Mouse (Mus musculus) kidney, adult 18-20 months (tissue): ENCODE measurements at regions not wholly inside any gene's neighbourhood (a gene's known extent, or its start where the extent isn't known, plus 50 kb on each side); places are given as distances from the start of the nearest gene placed in this dataset.

ENCODE experiments used
- DNase-seq: peaks from one replicate; pipeline ENCODE4 v3.0.0; 2021

DNA sequence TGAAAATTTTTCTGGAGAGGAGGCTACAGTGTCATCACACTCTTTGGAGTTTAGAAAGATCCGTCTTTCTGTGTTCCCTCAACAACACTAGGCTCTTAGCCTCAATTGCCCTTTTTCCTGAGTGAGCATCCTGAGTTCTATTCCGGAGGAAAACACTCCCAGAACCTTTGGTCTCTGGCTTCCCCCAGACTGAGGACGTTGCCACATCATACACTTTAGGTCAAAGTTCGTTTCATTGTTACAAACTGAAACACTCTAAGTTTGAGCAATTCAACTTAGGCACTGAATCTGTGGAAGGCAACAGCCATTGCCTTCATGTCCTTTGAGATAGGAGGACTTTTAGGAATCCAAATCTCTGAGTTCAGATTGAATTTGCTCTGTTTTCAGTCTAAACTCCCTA lies 85.0 kb downstream of the Arl4a start:
- no peak for DNase-seq

DNA sequence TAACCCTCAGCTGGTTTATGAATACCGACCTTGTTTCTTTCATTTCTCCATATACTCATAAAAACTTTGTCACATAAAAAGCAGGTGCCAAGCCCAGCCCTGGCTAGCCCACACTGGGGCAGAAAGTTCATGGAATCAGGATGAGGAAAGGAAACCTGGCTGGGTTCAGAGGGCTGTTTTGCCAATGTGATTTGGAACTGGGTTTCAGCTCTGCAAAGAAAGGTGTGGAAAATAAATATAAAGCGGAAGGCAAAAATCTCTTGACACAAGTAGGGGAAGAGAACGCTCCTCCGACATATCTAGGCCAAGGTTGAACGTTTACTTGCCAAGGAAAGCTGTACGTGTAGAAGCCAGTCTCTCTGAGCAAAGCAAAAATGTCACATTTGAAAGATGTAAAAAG lies 85.9 kb downstream of the Arl4a start:
- no peak for DNase-seq

DNA sequence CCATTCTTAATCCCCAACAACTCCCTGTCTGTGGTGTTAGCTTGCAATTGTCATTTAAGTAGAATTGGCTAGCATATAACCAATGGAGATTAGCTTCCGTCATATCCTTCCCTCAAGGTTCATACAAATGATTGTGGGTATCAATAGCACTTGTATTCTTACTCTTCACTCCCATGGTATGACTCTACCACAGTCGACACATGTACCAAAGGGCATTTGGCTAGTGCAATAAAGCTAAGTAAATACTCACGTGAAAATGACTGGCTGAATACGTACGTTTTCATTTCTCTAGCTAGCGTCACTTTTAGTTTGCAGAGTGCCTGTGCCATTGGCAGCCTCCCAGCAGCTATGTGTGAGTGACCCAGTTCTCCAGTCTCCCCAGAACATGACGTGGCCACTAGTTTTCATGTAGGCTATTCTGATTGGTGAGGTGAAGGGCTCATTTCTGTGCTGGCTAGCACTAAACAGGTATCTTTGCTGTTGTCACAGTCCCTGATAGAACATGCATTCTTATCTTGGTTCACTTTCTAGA lies 87.5 kb downstream of the Arl4a start:
- DNase-seq: no peak

DNA sequence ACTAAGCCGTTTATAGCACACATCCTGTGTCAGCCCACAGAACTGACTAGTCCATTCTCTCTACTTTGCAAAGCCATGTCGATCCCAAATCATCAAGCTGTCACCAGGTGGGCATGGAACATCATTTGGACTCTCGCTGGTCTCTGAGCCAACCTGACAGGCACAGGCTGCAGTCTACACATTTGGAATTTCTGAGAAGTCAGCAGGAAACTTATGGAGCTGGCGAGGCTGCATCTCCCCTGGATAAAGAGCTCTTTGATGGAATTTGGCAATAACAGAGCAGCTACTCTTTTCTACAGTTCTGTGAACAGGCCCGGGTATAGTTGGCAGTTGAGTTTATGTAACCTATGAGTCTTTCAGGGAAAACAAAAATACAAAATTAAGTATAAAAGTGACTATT lies 94.9 kb downstream of the Arl4a start:
- no peak for DNase-seq

DNA sequence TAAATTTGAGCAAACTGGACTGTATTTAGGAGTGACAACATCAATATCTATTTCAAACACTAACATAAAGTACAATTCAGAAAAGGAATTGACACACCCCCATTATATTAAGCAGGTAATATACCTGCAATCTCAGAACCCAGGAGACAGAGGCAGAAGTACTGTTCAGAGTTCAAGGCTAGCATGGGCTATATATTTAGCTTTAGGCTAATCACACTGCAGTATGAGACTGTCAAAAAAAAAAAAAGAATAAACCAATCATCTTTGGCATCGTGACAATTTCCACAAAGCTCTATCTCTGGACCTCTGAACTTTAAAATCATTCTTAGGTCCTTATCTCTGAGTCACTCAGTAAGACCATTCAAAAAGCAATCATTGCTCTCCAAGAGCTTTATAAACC lies 96.7 kb downstream of the Arl4a start:
- no peak for DNase-seq

DNA sequence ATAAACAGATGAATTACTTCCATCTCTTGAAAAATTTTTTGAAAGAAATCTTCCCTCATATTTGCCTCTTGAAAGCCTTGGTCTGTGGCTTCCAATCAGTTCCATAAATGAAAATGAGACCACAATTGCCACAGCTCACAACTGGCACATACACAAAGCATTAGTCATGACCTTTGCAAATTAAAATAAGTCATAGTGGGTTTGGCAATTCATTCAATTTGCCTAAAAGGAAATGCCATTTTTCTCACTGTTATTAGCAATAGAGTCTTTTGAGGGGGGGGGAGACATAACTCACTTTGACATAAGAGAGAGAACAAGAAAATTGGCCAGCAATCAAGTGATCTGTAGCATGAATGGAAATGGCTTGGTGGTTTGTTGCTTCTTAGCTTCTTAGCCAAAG lies 98.8 kb downstream of the Arl4a start:
- no peak for DNase-seq

DNA sequence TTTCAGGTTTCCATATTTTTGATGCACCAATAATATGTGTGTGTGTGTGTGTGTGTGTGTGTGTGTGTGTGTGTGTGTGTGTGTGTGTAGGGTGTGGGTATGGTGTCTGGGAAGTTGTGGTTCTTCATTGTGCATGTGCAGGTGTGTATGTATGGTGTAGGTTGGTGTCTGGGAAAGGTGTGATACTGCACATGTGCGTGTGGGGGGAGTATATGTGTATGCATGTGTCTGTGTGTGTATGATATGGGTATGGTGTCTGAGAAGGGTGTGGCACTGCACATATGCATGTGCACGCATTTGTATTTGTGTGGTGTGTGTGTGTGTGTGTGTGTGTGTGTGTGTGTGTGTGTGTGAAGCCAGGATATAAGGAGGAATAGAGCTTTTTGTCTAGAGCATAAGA lies 99.6 kb downstream of the Arl4a start:
- DNase-seq: no peak

DNA sequence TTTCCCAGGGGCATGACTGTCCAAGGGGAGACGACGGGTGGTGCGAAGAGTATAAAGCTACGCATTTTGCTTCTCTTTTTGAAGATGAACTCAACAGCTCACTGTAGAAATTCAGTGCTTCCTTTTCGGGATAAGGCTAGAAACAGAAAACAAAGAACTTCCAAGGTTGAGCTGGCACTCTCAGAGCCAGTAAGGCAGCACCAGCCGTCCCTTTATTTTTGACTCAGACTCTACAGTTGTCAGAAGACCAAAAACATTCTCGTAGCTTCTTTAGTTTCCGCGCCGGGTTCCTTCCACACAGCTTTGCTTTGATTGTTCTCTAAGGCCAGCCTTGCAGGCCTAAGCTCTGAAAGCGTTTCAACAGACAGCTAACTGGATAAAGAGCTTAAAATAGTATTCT lies 101.5 kb downstream of the Arl4a start:
- no peak for DNase-seq

DNA sequence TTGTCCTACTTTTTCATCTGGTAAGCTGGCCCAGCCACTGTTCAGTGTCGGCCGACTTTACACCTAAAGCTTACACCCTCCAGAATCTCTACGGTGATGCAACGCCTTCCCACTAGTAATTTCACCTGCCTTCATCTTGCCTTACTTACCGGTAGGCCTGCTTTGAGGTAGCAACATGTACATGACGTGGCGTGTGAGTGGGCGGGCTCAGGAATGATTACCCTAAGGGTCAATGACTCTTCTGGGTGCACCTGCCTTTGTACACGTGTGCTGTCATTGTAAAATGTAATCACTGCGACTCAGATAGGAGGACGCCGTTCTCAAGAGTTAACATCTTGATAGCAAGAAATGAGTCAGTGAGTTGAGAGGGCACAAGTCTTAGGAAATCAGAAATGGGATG lies 102.0 kb downstream of the Arl4a start:
- no peak for DNase-seq

DNA sequence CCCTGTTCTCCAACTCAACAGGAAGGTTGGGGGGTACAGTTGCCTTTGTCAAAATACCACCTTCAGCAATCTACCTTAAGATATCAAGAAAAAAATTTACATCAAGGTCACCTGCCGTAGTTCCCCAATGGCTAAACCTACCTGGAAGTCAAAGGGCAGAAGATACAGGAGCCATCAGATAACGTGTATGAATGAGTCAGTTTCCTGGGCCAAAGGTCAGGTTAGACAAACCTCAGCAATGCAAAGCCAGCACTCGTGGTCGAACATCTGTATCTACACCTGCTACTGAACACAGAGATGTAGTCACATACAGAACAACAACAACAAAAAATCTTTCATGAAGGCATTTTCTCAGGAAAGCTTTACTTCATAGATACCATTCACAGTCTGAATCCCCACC lies 102.9 kb downstream of the Arl4a start:
- no peak for DNase-seq

DNA sequence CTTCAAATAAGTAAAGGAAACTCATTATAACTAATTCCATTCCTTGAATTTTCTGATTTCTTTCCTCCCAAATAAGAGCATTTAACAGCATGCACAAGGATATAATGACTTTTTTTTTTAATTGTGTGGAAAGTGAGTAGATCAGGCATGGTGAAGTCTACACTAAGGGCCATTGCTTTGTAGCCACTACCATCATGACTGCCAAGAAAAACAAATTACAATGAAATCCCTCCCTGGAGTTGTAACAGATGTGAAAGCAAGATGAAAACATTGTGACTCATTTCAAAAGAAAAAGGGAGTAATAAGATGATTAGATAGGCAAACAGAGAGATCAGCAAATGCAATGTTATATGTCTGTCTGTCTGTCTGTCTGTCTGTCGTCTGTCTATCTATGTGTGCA lies 106.6 kb downstream of the Arl4a start:
- DNase-seq: no peak

DNA sequence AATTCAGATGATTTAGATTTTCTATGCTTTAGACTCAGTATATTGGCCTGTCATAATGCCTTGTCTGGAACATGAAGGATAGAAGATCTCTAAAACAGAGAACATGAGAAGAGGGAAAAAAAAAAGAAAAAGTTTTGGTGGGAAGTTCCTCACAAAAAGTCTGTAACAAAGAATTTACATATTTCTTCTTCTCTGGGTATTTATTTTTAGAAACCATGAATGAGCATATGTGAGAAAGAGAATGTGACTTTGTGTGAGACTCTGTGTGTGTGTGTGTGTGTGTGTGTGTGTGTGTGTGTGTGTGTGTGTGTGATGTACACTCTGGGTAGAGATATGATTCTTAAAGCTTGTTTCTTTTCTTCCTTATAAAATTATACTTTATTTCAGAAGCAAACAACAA lies 109.9 kb downstream of the Arl4a start:
- DNase-seq: no peak

DNA sequence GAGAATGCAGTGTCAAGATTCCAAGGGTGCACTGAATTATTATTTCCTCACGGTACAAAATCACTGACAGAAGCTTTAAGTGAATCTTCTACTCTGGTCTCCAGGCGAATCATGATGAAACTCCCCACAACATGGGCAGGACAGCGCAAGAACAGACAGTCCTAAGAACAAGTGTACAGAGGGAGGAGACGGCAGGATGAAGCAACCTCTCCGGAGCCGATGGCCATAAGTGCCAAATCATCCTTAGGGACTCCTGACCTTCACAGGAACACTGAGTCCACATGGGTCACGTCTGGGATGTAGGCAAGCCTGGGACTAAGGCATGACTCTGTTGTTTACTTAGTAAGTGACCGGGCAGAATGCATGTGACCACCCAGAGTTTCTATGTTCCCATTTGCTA lies 110.8 kb downstream of the Arl4a start:
- DNase-seq: no peak

DNA sequence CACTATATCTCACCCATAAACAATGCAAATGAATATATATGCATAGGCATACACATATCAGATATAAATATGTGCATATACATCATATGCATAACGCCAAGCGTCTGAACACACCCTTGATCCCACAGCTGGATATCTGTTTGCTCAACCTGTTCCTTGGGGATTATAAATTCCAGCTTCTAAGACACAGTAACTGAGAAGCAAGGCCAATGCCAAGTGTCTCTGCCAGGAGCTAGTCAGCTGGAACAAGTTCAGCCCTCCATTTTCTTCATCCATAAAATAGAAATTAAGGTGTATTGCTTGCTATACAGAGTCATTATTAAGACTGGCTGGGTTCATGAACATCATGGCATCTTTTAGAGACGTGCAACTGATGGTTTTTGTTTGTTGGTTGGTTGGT lies 116.3 kb downstream of the Arl4a start:
- DNase-seq: no peak

DNA sequence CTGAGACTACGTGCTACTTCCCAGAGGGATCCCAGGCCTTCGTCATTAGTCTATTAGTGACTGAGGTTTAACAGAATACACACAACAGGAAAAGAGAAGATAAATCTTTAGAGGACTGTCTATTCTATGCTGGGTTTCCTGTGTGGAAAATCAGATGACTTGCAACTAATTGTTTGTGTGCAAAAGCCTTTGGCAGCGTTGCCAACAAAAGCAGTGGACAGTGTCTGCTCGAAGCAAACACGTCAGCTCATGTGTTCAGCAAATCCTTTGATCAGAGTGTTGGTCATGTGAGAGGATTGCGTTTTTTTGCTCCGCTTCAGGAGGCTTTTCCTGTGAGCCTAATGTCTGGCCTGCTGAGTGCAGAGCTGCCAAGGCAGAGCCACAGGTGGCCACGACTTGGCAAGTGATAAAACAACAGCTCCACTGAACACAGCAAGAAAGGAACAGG lies 117.3 kb downstream of the Arl4a start:
- DNase-seq: peak; percentile 53

DNA sequence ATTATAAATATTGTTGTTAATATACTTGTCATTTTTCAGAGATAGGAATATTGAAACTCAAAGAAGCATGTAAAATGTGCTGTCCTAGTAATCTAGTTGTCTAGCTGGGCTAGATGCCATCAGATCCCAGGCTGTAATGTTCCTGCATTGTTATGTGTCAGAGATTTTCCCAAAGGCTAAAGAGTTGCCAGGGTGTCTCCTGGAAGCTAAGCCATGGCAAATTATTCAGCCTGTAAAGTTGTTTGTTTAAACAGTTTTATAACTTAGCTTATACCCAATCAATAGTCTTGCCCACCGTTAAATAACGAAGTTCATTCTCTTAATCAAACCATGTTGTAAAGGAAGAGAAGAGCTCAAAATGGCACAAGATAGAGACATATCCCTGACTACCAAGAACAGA lies 117.9 kb downstream of the Arl4a start:
- DNase-seq: no peak

DNA sequence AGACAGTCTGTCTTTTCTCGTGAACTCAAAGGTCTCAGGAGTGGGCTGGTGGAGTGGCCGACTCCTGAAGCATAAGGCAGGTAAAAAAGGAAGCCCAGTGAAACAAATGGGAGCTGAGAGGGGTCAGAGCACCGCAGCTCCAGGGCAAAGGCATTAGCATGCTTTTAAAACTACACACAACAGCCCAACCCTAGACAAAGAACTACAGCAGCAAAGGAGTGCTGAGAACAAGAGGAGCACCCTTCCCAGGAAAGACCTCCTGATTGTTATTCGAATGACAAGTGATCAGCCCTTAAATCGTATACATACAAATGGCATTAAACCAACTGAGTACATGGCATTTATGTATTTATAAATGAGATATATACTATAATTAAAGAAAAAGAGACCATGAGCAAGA lies 149.3 kb downstream of the Arl4a start:
- no peak for DNase-seq

DNA sequence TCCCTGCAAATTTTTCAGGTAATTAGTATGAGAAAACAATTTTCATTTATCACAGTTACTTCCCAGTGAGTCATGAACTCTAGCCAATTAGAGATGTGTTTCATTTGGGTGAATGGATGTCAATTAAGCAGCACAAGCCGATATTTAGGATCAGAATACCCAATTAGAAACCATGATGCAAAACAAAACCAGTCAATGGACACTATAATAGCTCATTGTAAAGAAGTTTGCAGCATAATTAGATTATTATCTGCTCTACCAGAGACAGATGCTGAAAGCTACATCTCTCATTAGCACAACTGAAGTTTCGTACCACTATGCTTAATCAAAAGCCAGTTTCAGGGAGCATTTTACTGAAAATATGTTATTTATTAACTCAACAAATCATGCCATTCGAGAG lies 152.5 kb downstream of the Arl4a start:
- no peak for DNase-seq

DNA sequence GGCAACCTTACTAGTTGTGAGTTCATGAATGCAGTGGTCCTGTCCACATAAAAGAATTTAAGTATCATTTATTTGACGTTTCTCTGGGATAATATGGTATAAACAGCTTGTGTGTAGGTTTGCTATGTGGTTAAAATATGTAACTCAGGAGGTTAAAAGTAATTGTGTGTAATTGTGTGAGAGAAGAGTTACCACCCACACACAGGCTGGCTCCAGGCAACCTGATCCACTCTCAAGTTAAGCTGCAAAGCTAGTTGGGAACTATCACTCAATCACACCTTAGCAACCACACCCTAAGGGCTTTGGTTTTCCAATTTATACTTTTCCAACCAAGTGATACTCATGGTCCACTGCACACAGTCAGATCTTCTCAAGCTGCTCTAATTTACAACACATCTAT lies 157.5 kb downstream of the Arl4a start:
- DNase-seq: no peak

DNA sequence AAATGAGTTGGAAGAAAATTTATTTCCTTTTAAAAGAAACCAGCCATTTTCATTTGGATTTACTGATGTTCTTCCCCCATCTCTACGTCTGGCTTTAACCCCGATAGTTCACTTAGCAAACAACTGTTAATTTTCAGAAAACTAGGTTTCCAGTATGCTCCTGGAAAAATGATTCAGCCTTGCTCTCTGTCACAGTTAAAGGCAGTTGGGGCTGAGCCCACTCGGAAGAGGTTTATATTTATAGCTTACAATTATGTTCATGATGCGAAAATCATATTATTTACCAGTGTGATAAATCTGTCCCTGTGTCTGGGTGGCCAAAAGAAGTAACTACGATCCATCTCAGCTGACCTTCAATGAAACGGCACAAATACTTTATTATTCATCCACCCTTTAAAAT lies 163.9 kb downstream of the Arl4a start:
- no peak for DNase-seq

DNA sequence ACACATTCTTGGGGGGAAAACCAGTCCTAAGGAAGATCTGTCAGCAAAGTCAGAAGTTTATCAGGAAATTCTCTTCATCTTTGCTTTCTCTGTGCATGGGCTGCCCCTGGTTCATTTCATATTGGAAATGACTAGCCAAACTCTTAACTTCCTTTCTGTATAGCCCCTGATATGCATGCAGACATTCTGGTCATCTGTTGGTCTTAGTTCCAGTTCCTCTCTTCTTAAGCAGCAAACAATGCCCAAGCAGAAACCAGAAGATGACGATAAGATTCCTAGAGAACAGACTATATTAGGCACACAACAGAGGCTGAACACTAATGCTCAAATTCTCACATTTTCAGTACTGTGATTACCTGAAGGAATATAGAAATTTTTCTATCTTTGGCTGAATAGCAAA lies 176.0 kb downstream of the Arl4a start:
- no peak for DNase-seq

DNA sequence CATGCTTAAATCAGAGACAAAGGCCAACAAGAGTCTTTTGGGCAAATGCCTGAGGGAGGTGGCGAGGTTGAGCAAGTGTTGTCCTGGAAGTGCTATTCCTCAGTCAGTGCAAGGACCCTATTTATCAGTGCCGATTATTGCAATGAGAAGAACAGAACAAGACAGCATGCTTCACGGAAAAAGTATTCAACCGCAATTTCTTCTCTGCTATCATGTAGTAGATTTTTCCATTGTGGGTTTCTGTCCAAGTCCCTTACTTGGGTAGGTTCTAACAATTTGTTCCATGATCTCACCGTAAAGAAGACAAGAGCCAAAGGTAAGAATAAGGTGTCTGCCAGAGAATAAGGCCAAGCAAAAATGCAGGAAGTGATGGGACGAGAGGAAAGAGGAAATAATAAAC lies 186.2 kb downstream of the Arl4a start:
- no peak for DNase-seq

DNA sequence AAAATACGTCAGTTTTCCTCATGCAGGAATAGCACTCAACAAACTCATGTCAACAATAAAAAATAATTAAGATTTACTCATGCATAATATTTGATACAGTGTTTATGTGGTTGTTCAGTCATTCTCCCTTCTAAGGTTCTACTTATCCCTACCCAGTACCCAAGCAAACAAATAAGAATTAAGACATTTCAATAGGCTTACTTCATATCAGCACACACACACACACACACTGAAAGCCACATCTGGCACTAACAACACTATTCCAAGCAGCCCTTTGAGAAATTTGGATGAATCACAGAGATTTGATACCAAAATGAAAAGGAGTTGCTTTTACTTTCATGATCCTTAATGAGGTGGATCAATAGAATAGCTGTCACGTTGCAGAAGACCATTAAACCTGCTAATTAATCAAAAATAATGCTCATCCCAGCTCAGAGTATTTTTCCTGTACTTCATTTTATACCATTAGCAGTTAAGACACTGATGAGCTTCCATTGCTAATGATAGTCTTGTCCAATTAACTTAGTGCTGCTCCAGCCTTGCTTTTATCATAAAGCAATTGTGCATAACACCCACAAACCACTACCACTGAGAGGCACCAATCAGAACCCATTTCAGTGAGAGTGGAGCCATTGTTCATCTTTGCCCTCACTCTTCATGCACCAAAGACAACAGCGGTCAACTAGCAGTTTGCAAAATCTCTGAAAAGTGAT lies 188.3 kb downstream of the Arl4a start:
- no peak for DNase-seq

DNA sequence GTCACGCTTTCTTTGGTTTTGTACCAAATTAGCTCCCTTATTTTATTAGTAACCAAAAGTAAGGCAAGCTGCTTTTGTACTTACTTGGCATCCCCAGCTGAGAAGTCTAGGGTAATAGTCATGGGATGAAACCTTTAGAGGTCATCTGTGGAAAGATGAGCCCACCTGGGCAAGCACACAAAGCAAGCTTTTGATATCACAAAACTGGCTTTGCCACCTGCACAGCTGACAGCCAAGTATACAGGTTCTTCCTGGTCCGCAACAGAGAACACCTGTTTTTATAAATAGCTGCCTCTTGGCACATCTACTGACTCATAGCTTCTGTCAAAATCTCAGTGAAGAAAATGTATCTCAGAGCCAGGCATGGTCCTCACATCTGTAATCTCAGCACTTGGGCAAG lies 197.2 kb downstream of the Arl4a start:
- DNase-seq: no peak

DNA sequence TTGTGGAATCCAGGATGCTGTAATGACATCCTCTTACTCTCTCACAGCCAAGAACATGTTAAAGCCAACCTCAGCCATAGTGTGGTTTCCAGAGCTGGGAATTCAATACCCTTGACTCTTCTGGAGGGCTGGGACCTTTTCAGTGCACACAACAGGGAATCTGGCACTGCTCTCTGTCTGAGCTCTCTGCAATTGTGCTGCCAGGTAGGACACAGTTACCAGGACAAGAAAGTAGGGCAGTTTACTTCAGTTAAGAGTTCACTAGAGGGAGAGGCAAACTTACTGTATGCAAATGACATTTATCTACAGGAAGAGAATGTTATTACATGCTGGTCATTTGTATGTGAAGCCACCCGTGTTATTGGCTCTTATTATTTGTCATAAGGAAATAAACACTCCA lies 197.6 kb downstream of the Arl4a start:
- DNase-seq: no peak
